Mouse (Mus musculus) kidney, embryonic 14.5 days (tissue): ENCODE measurements around the gene Diras1. TPM values are rescaled to one million over a fixed set of nuclear protein-coding genes. Genes with fewer than 3 reads are reported as not detected.

ENCODE experiments used
- ATAC-seq: fragments of 200-750 bp; cut with Nextera tagmentation; 2 replicates; pipeline ENCODE4 v1.8.0; 2017; ENCODE audit warnings: moderate number of reproducible peaks, mild to moderate bottlenecking, moderate TSS enrichment, moderate library complexity; ENCODE audit not compliant: low FRiP score, low TSS enrichment
- H3K27ac ChIP-seq: fragments of 300-500 bp; sonication (generic); 2 replicates; pipeline ENCODE4 v1.5.1; 2014; ENCODE audit warnings: low read depth, mild to moderate bottlenecking, low read length, moderate library complexity, mixed read lengths
- H3K27me3 ChIP-seq: fragments of 300-500 bp; sonication (generic); 2 replicates; pipeline ENCODE4 v1.6.1; 2014; ENCODE audit warnings: mild to moderate bottlenecking, low read length; ENCODE audit not compliant: control insufficient read depth, insufficient read depth
- H3K36me3 ChIP-seq: fragments of 300-500 bp; sonication (generic); 2 replicates; pipeline ENCODE4 v1.6.1; 2014; ENCODE audit warnings: low read length, mixed read lengths; ENCODE audit not compliant: control insufficient read depth, insufficient read depth
- H3K4me1 ChIP-seq: fragments of 300-500 bp; sonication (generic); 2 replicates; pipeline ENCODE4 v1.6.1; 2014; ENCODE audit warnings: low read length, mixed read lengths; ENCODE audit not compliant: control insufficient read depth, insufficient read depth
- H3K4me2 ChIP-seq: fragments of 300-500 bp; sonication (generic); replicated peaks from 2 replicates; pipeline ENCODE4 v1.6.1; 2014; ENCODE audit warnings: low read depth, mild to moderate bottlenecking, low read length
- H3K4me3 ChIP-seq: fragments of 300-500 bp; sonication (generic); 2 replicates; pipeline ENCODE4 v1.5.1; 2014; ENCODE audit warnings: mild to moderate bottlenecking, low read length
- H3K9ac ChIP-seq: fragments of 300-500 bp; sonication (generic); 2 replicates; pipeline ENCODE4 v1.6.1; 2014; ENCODE audit warnings: low read depth, mild to moderate bottlenecking, low read length, moderate library complexity
- H3K9me3 ChIP-seq: fragments of 300-500 bp; sonication (generic); 2 replicates; pipeline ENCODE4 v1.6.1; 2016; ENCODE audit warnings: low read length; ENCODE audit not compliant: control insufficient read depth
- WGBS: fragments of 180-500 bp; shearing (Covaris S2); extraction: QIAGEN DNeasy Blood & Tissue Kit; methylation state at CpG from one replicate; pipeline ENCODE4 v1.1.7; 2014; 5-methylcytosine and 5-hydroxymethylcytosine counted together
- polyA plus RNA-seq: library from polyadenylated mRNA; unstranded; fragments of >200 nt; fragmentation: Nextera tagmentation; extraction: Ambion mirVana; gene quantifications from 2 replicates; pipeline ENCODE4 v1.2.1, GENCODE M21; 2014

Gene Diras1
- polyA plus RNA-seq, 1 experiment from 2014 or later, result 0.37 TPM

- no peak overlapping the region for H3K4me3 ChIP-seq
- H3K9me3 ChIP-seq, result no peaks in the 10 kb centered on the region
- H3K36me3 ChIP-seq, result no peaks in the 10 kb centered on the region
- H3K4me2 ChIP-seq, result no peak overlapping the region
- 64% methylated on average over 6 of the region's 6 CpGs for WGBS
- no peak overlapping the region for H3K27ac ChIP-seq
- ATAC-seq, result no peak
- H3K4me1 ChIP-seq, result peaks cover 12% of the 10 kb centered on the region
- H3K27me3 ChIP-seq, result peaks cover 25% of the 10 kb centered on the region
- no peak overlapping the region for H3K9ac ChIP-seq
These were observed 36.0 kb downstream of the Diras1 start for GRCm38 (mm10) chr10:80989446-80989845.

- ATAC-seq, result peak; percentile 89
- WGBS, result 11% methylated on average over 10 of the region's 10 CpGs
- no peak overlapping the region for H3K4me3 ChIP-seq
- peaks cover 25% of the 10 kb centered on the region for H3K27me3 ChIP-seq
- no peaks in the 10 kb centered on the region for H3K9me3 ChIP-seq
- H3K4me1 ChIP-seq, result peaks cover 12% of the 10 kb centered on the region
- no peaks in the 10 kb centered on the region for H3K36me3 ChIP-seq
- no peak overlapping the region for H3K27ac ChIP-seq
- H3K4me2 ChIP-seq, result no peak overlapping the region
- H3K9ac ChIP-seq, result no peak overlapping the region
These were observed 37.6 kb downstream of the Diras1 start for GRCm38 (mm10) chr10:80987709-80988441.

GRCm38 (mm10) chr10:80986754-80987153 lies 38.7 kb downstream of the Diras1 start:
- no peak overlapping the region; the same call in 1 of the 2 replicates for H3K9ac ChIP-seq
- no peaks in the 10 kb centered on the region for H3K36me3 ChIP-seq
- ATAC-seq, result no peak
- H3K4me1 ChIP-seq, result peaks cover 12% of the 10 kb centered on the region
- no peak overlapping the region for H3K4me2 ChIP-seq
- no peak overlapping the region for H3K27ac ChIP-seq
- 74% methylated on average over 6 of the region's 6 CpGs for WGBS
- H3K27me3 ChIP-seq, result peaks cover 25% of the 10 kb centered on the region
- H3K9me3 ChIP-seq, result no peaks in the 10 kb centered on the region
- no peak overlapping the region for H3K4me3 ChIP-seq

- peak overlapping the region; percentile 24 for H3K4me3 ChIP-seq
- H3K27ac ChIP-seq, result no peak overlapping the region
- WGBS, result 29% methylated on average over 13 of the region's 13 CpGs
- no peak for ATAC-seq
- peaks cover 25% of the 10 kb centered on the region for H3K27me3 ChIP-seq
- H3K36me3 ChIP-seq, result no peaks in the 10 kb centered on the region
- H3K9ac ChIP-seq, result peak overlapping the region; percentile 24; the same call in 1 of the 2 replicates
- H3K4me1 ChIP-seq, result peaks cover 12% of the 10 kb centered on the region
- H3K9me3 ChIP-seq, result no peaks in the 10 kb centered on the region
- peak overlapping the region; percentile 52 for H3K4me2 ChIP-seq
These were observed 39.3 kb downstream of the Diras1 start for GRCm38 (mm10) chr10:80985970-80986701.

- H3K36me3 ChIP-seq, result no peaks in the 10 kb centered on the region
- WGBS, result 6% methylated on average over 37 of the region's 37 CpGs
- no peak overlapping the region for H3K27ac ChIP-seq
- peak overlapping the region; percentile 24 for H3K9ac ChIP-seq
- ATAC-seq, result no peak
- no peaks in the 10 kb centered on the region for H3K9me3 ChIP-seq
- H3K4me1 ChIP-seq, result peaks cover 12% of the 10 kb centered on the region
- peaks cover 25% of the 10 kb centered on the region for H3K27me3 ChIP-seq
- peak overlapping the region; percentile 24 for H3K4me3 ChIP-seq
- H3K4me2 ChIP-seq, result peak overlapping the region; percentile 52
These were observed 40.1 kb downstream of the Diras1 start for GRCm38 (mm10) chr10:80985241-80985969.

DNA sequence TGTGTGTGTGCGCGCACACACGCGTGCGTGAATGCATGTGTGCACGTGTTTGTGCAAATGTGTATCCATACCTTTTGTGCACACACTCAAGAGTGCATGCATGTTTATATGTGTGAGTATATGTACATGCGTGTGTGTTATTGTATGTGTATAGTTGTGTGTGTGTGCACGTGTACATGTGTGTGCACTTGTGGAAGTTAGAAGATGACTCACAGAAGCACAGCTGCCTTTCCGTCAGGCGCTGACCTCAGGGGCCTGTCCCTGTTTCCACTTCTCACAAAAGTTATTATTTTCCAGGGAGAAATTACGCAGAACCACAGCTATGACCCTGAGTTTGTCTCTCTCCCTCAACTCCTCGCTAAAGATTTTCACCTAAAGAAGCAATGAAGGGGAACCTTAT lies 41.2 kb downstream of the Diras1 start:
- Histone ChIP-seq H3K4me1 (peaks cover 12% of the 10 kb centered on the region), H3K9ac (no peak overlapping the region), H3K4me2 (no peak overlapping the region), H3K27me3 (peaks cover 25% of the 10 kb centered on the region), H3K9me3 (no peaks in the 10 kb centered on the region), H3K4me3 (no peak overlapping the region), H3K36me3 (no peaks in the 10 kb centered on the region), H3K27ac (no peak overlapping the region)
- ATAC-seq, result no peak
- 88% methylated on average over 12 of the region's 12 CpGs for WGBS

GRCm38 (mm10) chr10:80982381-80982780 lies 43.1 kb downstream of the Diras1 start:
- Histone ChIP-seq H3K4me1 (peaks cover 8% of the 10 kb centered on the region), H3K4me2 (no peak overlapping the region), H3K4me3 (no peak overlapping the region), H3K27ac (no peak overlapping the region), H3K9ac (no peak overlapping the region), H3K9me3 (no peaks in the 10 kb centered on the region), H3K36me3 (no peaks in the 10 kb centered on the region), H3K27me3 (peaks cover 25% of the 10 kb centered on the region)
- 22% methylated on average over 4 of the region's 4 CpGs for WGBS
- ATAC-seq, result no peak

GRCm38 (mm10) chr10:80981564-80982112 lies 43.8 kb downstream of the Diras1 start:
- Histone ChIP-seq H3K27ac (no peak overlapping the region), H3K4me1 (peaks cover 8% of the 10 kb centered on the region), H3K9me3 (no peaks in the 10 kb centered on the region), H3K4me2 (no peak overlapping the region), H3K4me3 (no peak overlapping the region), H3K27me3 (peaks cover 20% of the 10 kb centered on the region), H3K36me3 (no peaks in the 10 kb centered on the region), H3K9ac (no peak overlapping the region)
- 51% methylated on average over 7 of the region's 7 CpGs for WGBS
- ATAC-seq, result no peak
